Mouse (Mus musculus): ENCODE data around the gene Atmin. TPM values are rescaled to one million over a fixed set of nuclear protein-coding genes. Genes with fewer than 3 reads are reported as not detected.

Gene Atmin
- polyA plus RNA-seq, 1 experiment from 2014 or later = 10.2 TPM

GRCm38 (mm10) chr8:116954415-116954814, 11.2 kb downstream of the Atmin start:
- no peak overlapping the region for H3K4me3 ChIP-seq (replicated peaks)
- H3K27ac ChIP-seq = no peak overlapping the region
- H3K4me1 ChIP-seq (replicated peaks) = peaks cover 4% of the 10 kb centered on the region; the same call in 1 of the 2 replicates
- no peaks in the 10 kb centered on the region for H3K27me3 ChIP-seq (replicated peaks)
- H3K9ac ChIP-seq = no peak overlapping the region
- peaks cover 14% of the 10 kb centered on the region; the same call in 1 of the 2 replicates for H3K36me3 ChIP-seq
- ATAC-seq = no peak
- 90% methylated on average over 9 of the region's 9 CpGs for WGBS
- no peak overlapping the region for H3K4me2 ChIP-seq (replicated peaks)
- no peaks in the 10 kb centered on the region for H3K9me3 ChIP-seq

- H3K9me3 ChIP-seq = no peaks in the 10 kb centered on the region
- no peak overlapping the region for H3K4me2 ChIP-seq (replicated peaks)
- 81% methylated on average over 6 of the region's 6 CpGs for WGBS
- no peak for ATAC-seq
- H3K9ac ChIP-seq = no peak overlapping the region
- H3K4me1 ChIP-seq (replicated peaks) = no peaks in the 10 kb centered on the region
- H3K36me3 ChIP-seq = no peaks in the 10 kb centered on the region
- H3K27me3 ChIP-seq (replicated peaks) = no peaks in the 10 kb centered on the region
- H3K27ac ChIP-seq = no peak overlapping the region
- H3K4me3 ChIP-seq (replicated peaks) = no peak overlapping the region
These were observed 26.3 kb downstream of the Atmin start for GRCm38 (mm10) chr8:116969531-116969930.

- ATAC-seq = no peak
- Histone ChIP-seq H3K9ac (no peak overlapping the region), H3K4me1 (replicated peaks) (peaks cover 3% of the 10 kb centered on the region; the same call in 1 of the 2 replicates), H3K9me3 (no peaks in the 10 kb centered on the region), H3K27ac (no peak overlapping the region), H3K36me3 (no peaks in the 10 kb centered on the region), H3K27me3 (replicated peaks) (no peaks in the 10 kb centered on the region), H3K4me3 (replicated peaks) (no peak overlapping the region), H3K4me2 (replicated peaks) (0 out of 2 replicates have a peak overlapping the region, but pooled peaks have one; percentile 2)
- 41% methylated on average over 5 of the region's 5 CpGs for WGBS
These were observed 31.9 kb downstream of the Atmin start for GRCm38 (mm10) chr8:116975066-116975465.

GRCm38 (mm10) chr8:116975606-116976005, 32.4 kb downstream of the Atmin start:
- H3K36me3 ChIP-seq = no peaks in the 10 kb centered on the region
- H3K27me3 ChIP-seq (replicated peaks) = no peaks in the 10 kb centered on the region
- 43% methylated on average over 5 of the region's 5 CpGs for WGBS
- H3K9ac ChIP-seq = no peak overlapping the region
- H3K9me3 ChIP-seq = no peaks in the 10 kb centered on the region
- H3K27ac ChIP-seq = no peak overlapping the region
- 0 out of 2 replicates have a peak overlapping the region, but pooled peaks have one; percentile 2 for H3K4me2 ChIP-seq (replicated peaks)
- ATAC-seq = no peak
- H3K4me1 ChIP-seq (replicated peaks) = peaks cover 3% of the 10 kb centered on the region; the same call in 1 of the 2 replicates
- no peak overlapping the region for H3K4me3 ChIP-seq (replicated peaks)

GRCm38 (mm10) chr8:116978052-116978451, 34.9 kb downstream of the Atmin start:
- Histone ChIP-seq H3K27ac (no peak overlapping the region), H3K9me3 (no peaks in the 10 kb centered on the region), H3K4me1 (replicated peaks) (peaks cover 3% of the 10 kb centered on the region; the same call in 1 of the 2 replicates), H3K4me3 (replicated peaks) (peak overlapping the region; percentile 70), H3K36me3 (no peaks in the 10 kb centered on the region), H3K4me2 (replicated peaks) (peak overlapping the region; percentile 85), H3K27me3 (replicated peaks) (no peaks in the 10 kb centered on the region), H3K9ac (peak overlapping the region; percentile 41; the same call in 1 of the 2 replicates)
- ATAC-seq = no peak
- 27% methylated on average over 8 of the region's 8 CpGs for WGBS

GRCm38 (mm10) chr8:116978631-116979256, 35.6 kb downstream of the Atmin start, which contains the start of gene 1700030J22Rik:
Gene 1700030J22Rik, minus strand, starts transcription at chr8:116978959.
- Histone ChIP-seq H3K4me2 (replicated peaks) (peak within 1 kb of the TSS; percentile 85), H3K9me3 (no peaks in the 10 kb centered on the region), H3K4me3 (replicated peaks) (peak within 1 kb of the TSS; percentile 70), H3K27ac (peak within 1 kb of the TSS; percentile 45; the same call in 1 of the 2 replicates), H3K36me3 (0 out of 2 replicates have a peak, but pooled peaks cover 2% of the 10 kb centered on the region), H3K9ac (peak within 1 kb of the TSS; percentile 41; the same call in 1 of the 2 replicates), H3K4me1 (replicated peaks) (peaks cover 3% of the 10 kb centered on the region; the same call in 1 of the 2 replicates), H3K27me3 (replicated peaks) (no peaks in the 10 kb centered on the region)
- WGBS = under 1% methylated on average over 46 of the region's 46 CpGs
- peak; percentile 99 for ATAC-seq

- Histone ChIP-seq H3K4me2 (replicated peaks) (no peak overlapping the region), H3K9me3 (no peaks in the 10 kb centered on the region), H3K9ac (no peak overlapping the region), H3K27ac (no peak overlapping the region), H3K27me3 (replicated peaks) (no peaks in the 10 kb centered on the region), H3K4me1 (replicated peaks) (peaks cover 3% of the 10 kb centered on the region; the same call in 1 of the 2 replicates), H3K36me3 (peaks cover 6% of the 10 kb centered on the region; the same call in 1 of the 2 replicates), H3K4me3 (replicated peaks) (no peak overlapping the region)
- 24% methylated on average over 4 of the region's 4 CpGs for WGBS
- no peak for ATAC-seq
These were observed 36.9 kb downstream of the Atmin start for GRCm38 (mm10) chr8:116980117-116980516.

GRCm38 (mm10) chr8:116989842-116990241, 46.6 kb downstream of the Atmin start:
- Histone ChIP-seq H3K27me3 (replicated peaks) (no peaks in the 10 kb centered on the region), H3K9me3 (no peaks in the 10 kb centered on the region), H3K4me1 (replicated peaks) (peaks cover 8% of the 10 kb centered on the region; the same call in 1 of the 2 replicates), H3K9ac (no peak overlapping the region), H3K4me3 (replicated peaks) (no peak overlapping the region), H3K4me2 (replicated peaks) (no peak overlapping the region), H3K36me3 (peaks cover 3% of the 10 kb centered on the region; the same call in 1 of the 2 replicates), H3K27ac (no peak overlapping the region)
- WGBS = 93% methylated on average over 3 of the region's 3 CpGs
- no peak for ATAC-seq

GRCm38 (mm10) chr8:116991241-116991640, 48.0 kb downstream of the Atmin start:
- 77% methylated on average over 8 of the region's 8 CpGs for WGBS
- H3K27me3 ChIP-seq (replicated peaks) = no peaks in the 10 kb centered on the region
- 0 out of 2 replicates have a peak overlapping the region, but pooled peaks have one; percentile 2 for H3K4me2 ChIP-seq (replicated peaks)
- H3K36me3 ChIP-seq = no peaks in the 10 kb centered on the region
- H3K9me3 ChIP-seq = no peaks in the 10 kb centered on the region
- no peak overlapping the region for H3K27ac ChIP-seq
- H3K4me3 ChIP-seq (replicated peaks) = no peak overlapping the region
- ATAC-seq = no peak
- no peak overlapping the region for H3K9ac ChIP-seq
- peaks cover 8% of the 10 kb centered on the region; the same call in 1 of the 2 replicates for H3K4me1 ChIP-seq (replicated peaks)

- 8% methylated on average over 23 of the region's 23 CpGs for WGBS
- H3K27ac ChIP-seq = peak overlapping the region; percentile 83
These were observed 49.2 kb downstream of the Atmin start for GRCm38 (mm10) chr8:116992176-116992971.

GRCm38 (mm10) chr8:116993095-116993867, 50.1 kb downstream of the Atmin start, which contains the start of gene Gcsh:
Gene Gcsh, minus strand, starts transcription at chr8:116993537.
- peaks cover 8% of the 10 kb centered on the region; the same call in 1 of the 2 replicates for H3K4me1 ChIP-seq (replicated peaks)
- H3K4me3 ChIP-seq (replicated peaks) = peak within 1 kb of the TSS; percentile 67
- no peaks in the 10 kb centered on the region for H3K36me3 ChIP-seq
- WGBS = under 1% methylated on average over 55 of the region's 56 CpGs
- H3K27me3 ChIP-seq (replicated peaks) = no peaks in the 10 kb centered on the region
- H3K9ac ChIP-seq = peak within 1 kb of the TSS; percentile 65
- no peaks in the 10 kb centered on the region for H3K9me3 ChIP-seq
- peak within 1 kb of the TSS; percentile 83 for H3K27ac ChIP-seq
- peak; percentile 100 for ATAC-seq
- peak within 1 kb of the TSS; percentile 86 for H3K4me2 ChIP-seq (replicated peaks)

More at GRCm38 (mm10) chr8:116992176-116992971, 49.2 kb downstream of the Atmin start:
- peak overlapping the region; percentile 67 for H3K4me3 ChIP-seq (replicated peaks)
- peak; percentile 23; the same call in 1 of the 2 replicates for ATAC-seq
- H3K27me3 ChIP-seq (replicated peaks) = no peaks in the 10 kb centered on the region
- peak overlapping the region; percentile 65 for H3K9ac ChIP-seq
- H3K4me1 ChIP-seq (replicated peaks) = peaks cover 8% of the 10 kb centered on the region; the same call in 1 of the 2 replicates
- H3K36me3 ChIP-seq = no peaks in the 10 kb centered on the region
- no peaks in the 10 kb centered on the region for H3K9me3 ChIP-seq
- peak overlapping the region; percentile 86 for H3K4me2 ChIP-seq (replicated peaks)

All from intestine, embryonic 15.5 days (tissue).